Mouse (Mus musculus) E14TG2a.4 (cell line): ENCODE data around the gene H2al1b.
"Not testable (repeated sequence)": the region's sequence is repeated elsewhere in the genome, so short reads cannot be mapped to it uniquely, and the experiment has no call there.

ENCODE experiments used
- CTCF ChIP-seq: conservative IDR thresholded peaks from 2 replicates; pipeline ENCODE4 v1.5.1; 2014; ENCODE audit warnings: low read length
- NANOG ChIP-seq: IDR thresholded peaks from 2 replicates; pipeline ENCODE4 v1.6.1; 2014; ENCODE audit warnings: borderline replicate concordance, low read length, mixed read lengths
- POU5F1 ChIP-seq: IDR thresholded peaks from 2 replicates; pipeline ENCODE4 v1.6.1; 2014; ENCODE audit warnings: low read length, borderline replicate concordance

- TF ChIP-seq CTCF, NANOG, POU5F1: not testable (repeated sequence)
These were observed 3.3 kb upstream of the H2al1b start, which contains the start of gene H2al1a for GRCm38 (mm10) chrX:11298957-11299356.
